Mouse (Mus musculus): ENCODE results near the gene Cdr2l. TPM values are rescaled to one million over a fixed set of nuclear protein-coding genes. Genes with fewer than 3 reads are reported as not detected.

Cdr2l gene
- polyA plus RNA-seq, 1 experiment from 2014 or later: 6.3 TPM

GRCm38 (mm10) chr11:115371354-115371753 lies 10.4 kb upstream of the Cdr2l start:
- H3K4me2 ChIP-seq: no peak overlapping the region
- no peaks in the 10 kb centered on the region for H3K36me3 ChIP-seq
- 50% methylated on average over 8 of the region's 8 CpGs for WGBS
- H3K9ac ChIP-seq: no peak overlapping the region
- no peaks in the 10 kb centered on the region for H3K9me3 ChIP-seq (replicated peaks)
- peaks cover 67% of the 10 kb centered on the region for H3K27me3 ChIP-seq
- H3K4me3 ChIP-seq: no peak overlapping the region
- no peak overlapping the region for H3K27ac ChIP-seq
- ATAC-seq (replicated peaks; ENCODE audit: insufficient number of reproducible peaks, insufficient read depth, low FRiP score, low read depth): no peak
- H3K4me1 ChIP-seq (replicated peaks): peaks cover 29% of the 10 kb centered on the region

- no peak overlapping the region for H3K4me2 ChIP-seq
- H3K9ac ChIP-seq: no peak overlapping the region
- WGBS: 57% methylated on average over 1 of the region's 1 CpGs
- peaks cover 61% of the 10 kb centered on the region for H3K27me3 ChIP-seq
- H3K4me1 ChIP-seq (replicated peaks): peaks cover 24% of the 10 kb centered on the region
- ATAC-seq (replicated peaks; ENCODE audit: insufficient number of reproducible peaks, insufficient read depth, low FRiP score, low read depth): no peak
- no peak overlapping the region for H3K27ac ChIP-seq
- no peaks in the 10 kb centered on the region for H3K36me3 ChIP-seq
- H3K9me3 ChIP-seq (replicated peaks): no peaks in the 10 kb centered on the region
- no peak overlapping the region for H3K4me3 ChIP-seq
Observed at GRCm38 (mm10) chr11:115372015-115372414, 9.7 kb upstream of the Cdr2l start.

GRCm38 (mm10) chr11:115372737-115373136 lies 9.0 kb upstream of the Cdr2l start:
- no peaks in the 10 kb centered on the region for H3K9me3 ChIP-seq (replicated peaks)
- H3K36me3 ChIP-seq: no peaks in the 10 kb centered on the region
- H3K4me2 ChIP-seq: no peak overlapping the region
- 36% methylated on average over 2 of the region's 2 CpGs for WGBS
- no peak overlapping the region for H3K9ac ChIP-seq
- no peak overlapping the region for H3K27ac ChIP-seq
- peaks cover 53% of the 10 kb centered on the region for H3K27me3 ChIP-seq
- H3K4me3 ChIP-seq: no peak overlapping the region
- peaks cover 16% of the 10 kb centered on the region for H3K4me1 ChIP-seq (replicated peaks)
- ATAC-seq (replicated peaks; ENCODE audit: insufficient number of reproducible peaks, insufficient read depth, low FRiP score, low read depth): no peak

GRCm38 (mm10) chr11:115373805-115374694 lies 7.7 kb upstream of the Cdr2l start:
- 1% methylated on average over 30 of the region's 30 CpGs for WGBS
- Histone ChIP-seq H3K27me3 (peaks cover 45% of the 10 kb centered on the region), H3K9ac (peak overlapping the region; percentile 60), H3K27ac (peak overlapping the region; percentile 56), H3K36me3 (no peaks in the 10 kb centered on the region), H3K4me3 (peak overlapping the region; percentile 51), H3K4me2 (peak overlapping the region; percentile 89), H3K4me1 (replicated peaks) (peaks cover 16% of the 10 kb centered on the region), H3K9me3 (replicated peaks) (no peaks in the 10 kb centered on the region)
- peak; percentile 77 for ATAC-seq (replicated peaks; ENCODE audit: insufficient number of reproducible peaks, insufficient read depth, low FRiP score, low read depth)

- H3K4me2 ChIP-seq: peak overlapping the region; percentile 89
- WGBS: 55% methylated on average over 12 of the region's 12 CpGs
- no peaks in the 10 kb centered on the region for H3K36me3 ChIP-seq
- peak overlapping the region; percentile 60 for H3K9ac ChIP-seq
- 0 out of 2 replicates have a peak, but pooled peaks have one; percentile 53 for ATAC-seq (replicated peaks; ENCODE audit: insufficient number of reproducible peaks, insufficient read depth, low FRiP score, low read depth)
- peaks cover 16% of the 10 kb centered on the region for H3K4me1 ChIP-seq (replicated peaks)
- H3K27me3 ChIP-seq: peaks cover 45% of the 10 kb centered on the region
- no peaks in the 10 kb centered on the region for H3K9me3 ChIP-seq (replicated peaks)
- H3K4me3 ChIP-seq: peak overlapping the region; percentile 51
- H3K27ac ChIP-seq: peak overlapping the region; percentile 56; the same call in 1 of the 2 replicates
Observed at GRCm38 (mm10) chr11:115374695-115375425, 6.9 kb upstream of the Cdr2l start.

GRCm38 (mm10) chr11:115376722-115377121 lies 5.0 kb upstream of the Cdr2l start:
- Histone ChIP-seq H3K9ac (no peak overlapping the region), H3K9me3 (replicated peaks) (no peaks in the 10 kb centered on the region), H3K36me3 (no peaks in the 10 kb centered on the region), H3K27me3 (peaks cover 27% of the 10 kb centered on the region), H3K4me2 (no peak overlapping the region), H3K27ac (no peak overlapping the region), H3K4me1 (replicated peaks) (peaks cover 21% of the 10 kb centered on the region), H3K4me3 (no peak overlapping the region)
- 48% methylated on average over 7 of the region's 7 CpGs for WGBS
- ATAC-seq (replicated peaks; ENCODE audit: insufficient number of reproducible peaks, insufficient read depth, low FRiP score, low read depth): no peak

GRCm38 (mm10) chr11:115377254-115377653 lies 4.5 kb upstream of the Cdr2l start:
- WGBS: 81% methylated on average over 4 of the region's 4 CpGs
- Histone ChIP-seq H3K4me1 (replicated peaks) (peaks cover 22% of the 10 kb centered on the region), H3K27me3 (peaks cover 22% of the 10 kb centered on the region), H3K4me3 (no peak overlapping the region), H3K9me3 (replicated peaks) (no peaks in the 10 kb centered on the region), H3K36me3 (no peaks in the 10 kb centered on the region), H3K27ac (no peak overlapping the region), H3K9ac (no peak overlapping the region), H3K4me2 (no peak overlapping the region)
- no peak for ATAC-seq (replicated peaks; ENCODE audit: insufficient number of reproducible peaks, insufficient read depth, low FRiP score, low read depth)

- 82% methylated on average over 7 of the region's 7 CpGs for WGBS
- H3K4me2 ChIP-seq: no peak overlapping the region
- H3K36me3 ChIP-seq: no peaks in the 10 kb centered on the region
Observed at GRCm38 (mm10) chr11:115377854-115378253, 3.9 kb upstream of the Cdr2l start.

GRCm38 (mm10) chr11:115381276-115381675 lies 440 bp upstream of the Cdr2l start:
- H3K9ac ChIP-seq: 0 out of 2 replicates have a peak overlapping the region, but pooled peaks have one; percentile 22
- no peaks in the 10 kb centered on the region for H3K9me3 ChIP-seq (replicated peaks)
- peak overlapping the region; percentile 80 for H3K4me3 ChIP-seq
- H3K27ac ChIP-seq: peak overlapping the region; percentile 69
- peaks cover 34% of the 10 kb centered on the region for H3K4me1 ChIP-seq (replicated peaks)
- no peaks in the 10 kb centered on the region for H3K36me3 ChIP-seq
- peak overlapping the region; percentile 93 for H3K4me2 ChIP-seq
- peaks cover 7% of the 10 kb centered on the region; the same call in 1 of the 2 replicates for H3K27me3 ChIP-seq
- 15% methylated on average over 9 of the region's 9 CpGs for WGBS
- ATAC-seq (replicated peaks; ENCODE audit: insufficient number of reproducible peaks, insufficient read depth, low FRiP score, low read depth): no peak

More at GRCm38 (mm10) chr11:115377854-115378253, 3.9 kb upstream of the Cdr2l start:
- Histone ChIP-seq H3K9ac (no peak overlapping the region), H3K27me3 (peaks cover 19% of the 10 kb centered on the region), H3K9me3 (replicated peaks) (no peaks in the 10 kb centered on the region), H3K4me1 (replicated peaks) (peaks cover 28% of the 10 kb centered on the region), H3K27ac (no peak overlapping the region), H3K4me3 (no peak overlapping the region)
- ATAC-seq (replicated peaks; ENCODE audit: insufficient number of reproducible peaks, insufficient read depth, low FRiP score, low read depth): no peak

GRCm38 (mm10) chr11:115382891-115383290 lies 1.2 kb downstream of the Cdr2l start:
- Histone ChIP-seq H3K9me3 (replicated peaks) (no peaks in the 10 kb centered on the region), H3K36me3 (no peaks in the 10 kb centered on the region), H3K9ac (peak overlapping the region; percentile 82; the same call in 1 of the 2 replicates), H3K27me3 (peaks cover 7% of the 10 kb centered on the region; the same call in 1 of the 2 replicates), H3K4me3 (peak overlapping the region; percentile 80), H3K4me1 (replicated peaks) (peaks cover 34% of the 10 kb centered on the region), H3K4me2 (peak overlapping the region; percentile 93), H3K27ac (0 out of 2 replicates have a peak overlapping the region, but pooled peaks have one; percentile 58)
- 23% methylated on average over 5 of the region's 5 CpGs for WGBS
- ATAC-seq (replicated peaks; ENCODE audit: insufficient number of reproducible peaks, insufficient read depth, low FRiP score, low read depth): no peak

All from heart, embryonic 15.5 days (tissue).